Mouse (Mus musculus): Measurements from ENCODE around the gene Numb.

DNA sequence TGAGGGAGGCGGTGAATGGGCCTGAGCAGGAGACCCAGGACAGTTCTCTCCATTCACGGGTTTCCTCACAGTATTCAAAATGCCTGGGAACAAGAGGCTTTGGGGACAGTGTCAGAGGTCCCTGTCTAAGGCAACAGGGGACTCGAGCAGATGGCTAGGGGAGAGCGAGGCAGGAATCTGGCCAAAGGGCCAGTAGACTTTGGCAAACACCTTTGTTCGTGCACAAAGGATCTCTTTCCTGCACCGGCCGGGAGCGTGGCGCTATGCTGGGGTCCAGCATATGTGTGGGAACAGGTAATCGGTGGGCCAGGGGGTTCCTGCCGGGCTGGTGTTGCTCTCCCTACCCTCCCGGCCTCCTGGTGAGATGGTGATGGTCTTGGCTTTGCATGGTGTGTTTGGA, 146.1 kb downstream of the Numb start:
- TF ChIP-seq ZC3H11A (IDR thresholded peaks at IDR 0.05; ENCODE audit: borderline replicate concordance, low read depth, low read length) (no peak), MAFK (IDR thresholded peaks at IDR 0.05; ENCODE audit: insufficient read depth, low read depth, low read length) (no peak), CHD2 (IDR thresholded peaks at IDR 0.05; ENCODE audit: low read depth, low read length) (no peak)
